ENCODE assay signal across 14 mouse cellular contexts in genomic region chr15:86176771-86177702, GRCm38 (mm10). TPM values are rescaled to one million over a fixed set of nuclear protein-coding genes. Genes with fewer than 3 reads are reported as not detected.
DNase-seq lines count a peak whose midpoint lies in the region; ATAC-seq and TF ChIP-seq lines count a peak whose summit lies in the region.
"Had no signal": no experiment of that assay in that cellular context is flagged by ENCODE, and none has a peak within 500 bp of the region (broad histone marks: within the 10 kb centered on the region; RNA-seq: fewer than 3 reads in every experiment).

No protein-coding gene starts in this region.

- no peaks in the 10 kb centered on the region for H3K36me3 ChIP-seq in forebrain, postnatal 0 days (ENCODE audit: insufficient read depth)
- no peaks in the 10 kb centered on the region for H3K36me3 ChIP-seq in forebrain, embryonic 15.5 days
- no peaks in the 10 kb centered on the region for H3K36me3 ChIP-seq in hindbrain, postnatal 0 days (ENCODE audit: insufficient read depth, low read length)
- no peaks in the 10 kb centered on the region for H3K36me3 ChIP-seq in hindbrain, embryonic 14.5 days (replicated peaks; ENCODE audit: control insufficient read depth, insufficient read depth)
- no peaks in the 10 kb centered on the region for H3K36me3 ChIP-seq in testis, adult 2 months (ENCODE audit: control insufficient read depth, insufficient read depth, low read length)
- H3K36me3 ChIP-seq: embryonic facial prominence, embryonic 15.5 days; neural tube, embryonic 15.5 days had no signal

- WGBS in forebrain, postnatal 0 days, result 78% methylated on average over 22 of the region's 22 CpGs
- 85% methylated on average over 21 of the region's 22 CpGs for WGBS in forebrain, embryonic 15.5 days
- WGBS in hindbrain, postnatal 0 days, result 59% methylated on average over 22 of the region's 22 CpGs
- 83% methylated on average over 22 of the region's 22 CpGs for WGBS in hindbrain, embryonic 14.5 days

- no peaks in the 10 kb centered on the region for H3K4me1 ChIP-seq in forebrain, postnatal 0 days (ENCODE audit: insufficient read depth)
- peaks cover 11% of the 10 kb centered on the region for H3K4me1 ChIP-seq in forebrain, embryonic 15.5 days
- peaks cover 18% of the 10 kb centered on the region for H3K4me1 ChIP-seq in hindbrain, postnatal 0 days (ENCODE audit: insufficient read depth, low read length)
- H3K4me1 ChIP-seq in hindbrain, embryonic 14.5 days (replicated peaks; ENCODE audit: control insufficient read depth, insufficient read depth, low read length), result no peaks in the 10 kb centered on the region; the same call in none of the 2 replicates
- peaks cover 13% of the 10 kb centered on the region for H3K4me1 ChIP-seq in testis, adult 2 months (ENCODE audit: control insufficient read depth, insufficient read depth, low read length)

- intact Hi-C loops in left cerebral cortex, postnatal 36 days (cut with DNase I), result no loop called here

- TF ChIP-seq POLR2A in testis, adult 2 months (IDR thresholded peaks at IDR 0.05; ENCODE audit: control insufficient read depth, low read depth, low read length), result no peak

- H3K27ac ChIP-seq in forebrain, postnatal 0 days (ENCODE audit: low read depth, low read length), result no peak overlapping the region
- no peak overlapping the region for H3K27ac ChIP-seq in forebrain, embryonic 15.5 days (replicated peaks)
- H3K27ac ChIP-seq in hindbrain, postnatal 0 days, result peak overlapping the region; percentile 12; the same call in 1 of the 2 replicates
- H3K27ac ChIP-seq in hindbrain, embryonic 14.5 days, result no peak overlapping the region
- peak overlapping the region; percentile 85 for H3K27ac ChIP-seq in testis, adult 2 months (ENCODE audit: control insufficient read depth, insufficient read depth, low read depth, low read length)
- H3K27ac ChIP-seq: embryonic facial prominence, embryonic 15.5 days; kidney, postnatal 0 days; neural tube, embryonic 15.5 days had no signal

- peak; percentile 57 for ATAC-seq in forebrain, postnatal 0 days
- ATAC-seq in forebrain, embryonic 15.5 days (replicated peaks), result no peak
- peak; percentile 90 for ATAC-seq in hindbrain, postnatal 0 days
- ATAC-seq in hindbrain, embryonic 14.5 days (ENCODE audit: low FRiP score), result no peak; the same call in 1 of the 2 replicates
- ATAC-seq: forebrain, embryonic 14.5 days; Patski had no signal

- no peaks in the 10 kb centered on the region for H3K27me3 ChIP-seq in forebrain, postnatal 0 days (ENCODE audit: insufficient read depth, low read length)
- no peaks in the 10 kb centered on the region for H3K27me3 ChIP-seq in forebrain, embryonic 15.5 days
- H3K27me3 ChIP-seq in hindbrain, postnatal 0 days (ENCODE audit: insufficient read depth, low read length), result no peaks in the 10 kb centered on the region
- H3K27me3 ChIP-seq in hindbrain, embryonic 14.5 days (ENCODE audit: control insufficient read depth, insufficient read depth, low read length), result no peaks in the 10 kb centered on the region
- H3K27me3 ChIP-seq in testis, adult 2 months (ENCODE audit: control insufficient read depth, insufficient read depth, low read length), result no peaks in the 10 kb centered on the region
- H3K27me3 ChIP-seq: embryonic facial prominence, embryonic 15.5 days; neural tube, embryonic 15.5 days; Patski had no signal

- H3K9me3 ChIP-seq in forebrain, postnatal 0 days (ENCODE audit: low read length), result no peaks in the 10 kb centered on the region
- no peaks in the 10 kb centered on the region for H3K9me3 ChIP-seq in forebrain, embryonic 15.5 days
- no peaks in the 10 kb centered on the region for H3K9me3 ChIP-seq in hindbrain, postnatal 0 days (ENCODE audit: low read length)
- H3K9me3 ChIP-seq in hindbrain, embryonic 14.5 days (ENCODE audit: control insufficient read depth, low read length), result no peaks in the 10 kb centered on the region
- H3K9me3 ChIP-seq: embryonic facial prominence, embryonic 15.5 days; neural tube, embryonic 15.5 days had no signal

- no peak for TF ChIP-seq CTCF in forebrain, postnatal 0 days (IDR thresholded peaks at IDR 0.05; ENCODE audit: low read depth)
- TF ChIP-seq CTCF in hindbrain, postnatal 0 days (IDR thresholded peaks at IDR 0.05; ENCODE audit: low read depth), result no peak
- TF ChIP-seq CTCF in testis, adult 2 months (IDR thresholded peaks at IDR 0.05; ENCODE audit: control insufficient read depth, insufficient read depth, insufficient replicate concordance, low read depth, low read length), result no peak

- DNase-seq in forebrain, postnatal 0 days, result no peak
- no peak for DNase-seq in hindbrain, postnatal 0 days (ENCODE audit: low spot score)
- DNase-seq in hindbrain, embryonic 14.5 days (ENCODE audit: low spot score), result no peak
- DNase-seq in testis, postnatal 10 days (ENCODE audit: low spot score), result no peak
- DNase-seq in left cerebral cortex, postnatal 36 days (ENCODE audit: low spot score in 2 of 2), result no peak
- DNase-seq: gastrocnemius, postnatal 10 days; right cerebral cortex, adult 18-20 months had no signal

- H3K4me2 ChIP-seq in forebrain, postnatal 0 days (ENCODE audit: low read depth), result no peak overlapping the region
- H3K4me2 ChIP-seq in forebrain, embryonic 15.5 days (replicated peaks), result no peak overlapping the region
- H3K4me2 ChIP-seq in hindbrain, postnatal 0 days (ENCODE audit: low read depth, low read length), result no peak overlapping the region
- no peak overlapping the region for H3K4me2 ChIP-seq in hindbrain, embryonic 14.5 days (replicated peaks)
- H3K4me2 ChIP-seq: embryonic facial prominence, embryonic 15.5 days; neural tube, embryonic 15.5 days had no signal

- no peak overlapping the region for H3K4me3 ChIP-seq in forebrain, postnatal 0 days (ENCODE audit: low read depth, low read length)
- H3K4me3 ChIP-seq in forebrain, embryonic 15.5 days, result no peak overlapping the region
- H3K4me3 ChIP-seq in hindbrain, postnatal 0 days (ENCODE audit: low read length), result no peak overlapping the region
- no peak overlapping the region for H3K4me3 ChIP-seq in hindbrain, embryonic 14.5 days (replicated peaks; ENCODE audit: low read length)
- no peak overlapping the region for H3K4me3 ChIP-seq in testis, adult 2 months (ENCODE audit: control insufficient read depth, low read depth, low read length)
- H3K4me3 ChIP-seq: embryonic facial prominence, embryonic 15.5 days; neural tube, embryonic 15.5 days had no signal

- no peak overlapping the region for H3K9ac ChIP-seq in forebrain, postnatal 0 days
- no peak overlapping the region for H3K9ac ChIP-seq in forebrain, embryonic 15.5 days (replicated peaks)
- no peak overlapping the region for H3K9ac ChIP-seq in hindbrain, postnatal 0 days (replicated peaks; ENCODE audit: low read length)
- H3K9ac ChIP-seq in hindbrain, embryonic 14.5 days, result no peak overlapping the region
- H3K9ac ChIP-seq: embryonic facial prominence, embryonic 15.5 days; neural tube, embryonic 15.5 days had no signal

RNA-seq across cellular contexts. Expression of gene Cerk, which starts 8.9 kb away (rescaled TPM):
- total RNA-seq in forebrain, postnatal 0 days (2014; rRNA removed), result 31.7 and 32.9 TPM in 2 replicates
- polyA plus RNA-seq in forebrain, postnatal 0 days (2015; fragmentation: Nextera tagmentation; extraction: Ambion mirVana), result 14.5 and 18.0 TPM in 2 replicates
- 21.7 and 23.5 TPM in 2 replicates for polyA plus RNA-seq in forebrain, embryonic 15.5 days (2015; fragmentation: Nextera tagmentation; extraction: Ambion mirVana)
- total RNA-seq in hindbrain, postnatal 0 days (2014; rRNA removed), result 46.3 and 52.1 TPM in 2 replicates
- 23.4 and 23.6 TPM in 2 replicates for polyA plus RNA-seq in hindbrain, postnatal 0 days (2015; fragmentation: Nextera tagmentation; extraction: Ambion mirVana)
- polyA plus RNA-seq in hindbrain, embryonic 14.5 days (2014; fragmentation: Nextera tagmentation; extraction: Ambion mirVana), result 28.3 and 31.1 TPM in 2 replicates
- polyA plus RNA-seq in testis, adult 2 months (2012; rRNA removed), result 61.5 and 61.7 TPM in 2 replicates
- 10 to 100 TPM; 55.1 to 58.1 TPM for total RNA-seq in left cerebral cortex, postnatal 36 days (2021)

RNA-seq across cellular contexts. Expression of gene Tbc1d22a, which starts 37.2 kb away (rescaled TPM):
- total RNA-seq in forebrain, postnatal 0 days (2014; rRNA removed), result 20.5 and 22.1 TPM in 2 replicates
- 12.1 and 13.1 TPM in 2 replicates for polyA plus RNA-seq in forebrain, postnatal 0 days (2015; fragmentation: Nextera tagmentation; extraction: Ambion mirVana)
- polyA plus RNA-seq in forebrain, embryonic 15.5 days (2015; fragmentation: Nextera tagmentation; extraction: Ambion mirVana), result 12.9 and 13.1 TPM in 2 replicates
- 17.4 and 26.2 TPM in 2 replicates for total RNA-seq in hindbrain, postnatal 0 days (2014; rRNA removed)
- polyA plus RNA-seq in hindbrain, postnatal 0 days (2015; fragmentation: Nextera tagmentation; extraction: Ambion mirVana), result 12.8 and 13.6 TPM in 2 replicates
- polyA plus RNA-seq in hindbrain, embryonic 14.5 days (2014; fragmentation: Nextera tagmentation; extraction: Ambion mirVana), result 9.9 and 10.7 TPM in 2 replicates
- polyA plus RNA-seq in testis, adult 2 months (2012; rRNA removed), result 19.5 and 23.0 TPM in 2 replicates
- total RNA-seq in left cerebral cortex, postnatal 36 days (2021), result 10 to 100 TPM; 31.8 to 33.4 TPM

Comparison
In these comparisons a context has a peak if more than half of its experiments do, and no peak if none do; other contexts are left out.
1. ATAC-seq: peak in forebrain, postnatal 0 days (single experiment) and hindbrain, postnatal 0 days (single experiment); none in forebrain, embryonic 15.5 days (single experiment) and hindbrain, embryonic 14.5 days (single experiment).
2. H3K27ac ChIP-seq: peak in hindbrain, postnatal 0 days (single experiment) and testis, adult 2 months (single experiment); none in forebrain, postnatal 0 days (single experiment), forebrain, embryonic 15.5 days (single experiment) and hindbrain, embryonic 14.5 days (single experiment).